16 mouse cellular contexts compared by ENCODE assay signal in genomic region chr8:11394773-11395172, GRCm38 (mm10).
DNase-seq lines count a peak whose midpoint lies in the region; ATAC-seq and TF ChIP-seq lines count a peak whose summit lies in the region.
"Had no signal": no experiment of that assay in that cellular context is flagged by ENCODE, and none has a peak within 500 bp of the region (broad histone marks: within the 10 kb centered on the region; RNA-seq: fewer than 3 reads in every experiment).

No protein-coding gene starts in this region.

- H3K4me1 ChIP-seq in heart, adult 2 months (ENCODE audit: control insufficient read depth, insufficient read depth, low read length) = peaks cover 37% of the 10 kb centered on the region
- H3K4me1 ChIP-seq in kidney, embryonic 16.5 days (ENCODE audit: insufficient read depth, low read length) = peaks cover 41% of the 10 kb centered on the region
- H3K4me1 ChIP-seq in embryonic facial prominence, embryonic 10.5 days = peaks cover 32% of the 10 kb centered on the region
- peaks cover 30% of the 10 kb centered on the region for H3K4me1 ChIP-seq in intestine, embryonic 16.5 days (ENCODE audit: control insufficient read depth, insufficient read depth, low read length)

- H3K27me3 ChIP-seq in heart, adult 2 months (ENCODE audit: control insufficient read depth, insufficient read depth, low read length) = no peaks in the 10 kb centered on the region
- H3K27me3 ChIP-seq in kidney, embryonic 16.5 days (ENCODE audit: insufficient read depth, low read length) = no peaks in the 10 kb centered on the region
- H3K27me3 ChIP-seq in embryonic facial prominence, embryonic 10.5 days (replicated peaks; ENCODE audit: low read depth, poor library complexity, severe bottlenecking) = no peaks in the 10 kb centered on the region
- no peaks in the 10 kb centered on the region for H3K27me3 ChIP-seq in intestine, embryonic 16.5 days (replicated peaks; ENCODE audit: control insufficient read depth, insufficient read depth, low read length)
- H3K27me3 ChIP-seq: limb, embryonic 13.5 days; midbrain, embryonic 13.5 days; Patski had no signal

- peaks cover 24% of the 10 kb centered on the region for H3K36me3 ChIP-seq in heart, adult 2 months (ENCODE audit: control insufficient read depth, insufficient read depth, low read length)
- peaks cover 15% of the 10 kb centered on the region; the same call in 1 of the 2 replicates for H3K36me3 ChIP-seq in kidney, embryonic 16.5 days (ENCODE audit: insufficient read depth, low read length)
- peaks cover 33% of the 10 kb centered on the region; the same call in 1 of the 2 replicates for H3K36me3 ChIP-seq in embryonic facial prominence, embryonic 10.5 days (replicated peaks)
- H3K36me3 ChIP-seq in intestine, embryonic 16.5 days (ENCODE audit: control insufficient read depth, insufficient read depth, low read length) = no peaks in the 10 kb centered on the region
- H3K36me3 ChIP-seq: limb, embryonic 13.5 days; midbrain, embryonic 13.5 days had no signal

- H3K4me3 ChIP-seq in heart, adult 2 months = no peak overlapping the region
- no peak overlapping the region for H3K4me3 ChIP-seq in kidney, embryonic 16.5 days (ENCODE audit: low read length)
- no peak overlapping the region for H3K4me3 ChIP-seq in embryonic facial prominence, embryonic 10.5 days
- H3K4me3 ChIP-seq in intestine, embryonic 16.5 days (ENCODE audit: low read length) = no peak overlapping the region
- H3K4me3 ChIP-seq: forebrain, embryonic 10.5 days; limb, embryonic 13.5 days; midbrain, embryonic 13.5 days; myocyte had no signal

- TF ChIP-seq CTCF in heart, adult 2 months (IDR thresholded peaks at IDR 0.05) = no peak

- WGBS in heart, adult 2 months = 38% methylated on average over 9 of the region's 9 CpGs
- 48% methylated on average over 9 of the region's 9 CpGs for WGBS in kidney, embryonic 16.5 days
- 77% methylated on average over 9 of the region's 9 CpGs for WGBS in embryonic facial prominence, embryonic 10.5 days
- 46% methylated on average over 9 of the region's 9 CpGs for WGBS in intestine, embryonic 16.5 days

- H3K27ac ChIP-seq in heart, adult 2 months = peak overlapping the region; percentile 87
- peak overlapping the region; percentile 88 for H3K27ac ChIP-seq in kidney, embryonic 16.5 days (ENCODE audit: low read length)
- 0 out of 2 replicates have a peak overlapping the region, but pooled peaks have one; percentile 19 for H3K27ac ChIP-seq in embryonic facial prominence, embryonic 10.5 days (replicated peaks)
- H3K27ac ChIP-seq in intestine, embryonic 16.5 days (ENCODE audit: low read length) = peak overlapping the region; percentile 12; the same call in 1 of the 2 replicates
- H3K27ac ChIP-seq: midbrain, embryonic 13.5 days had no signal

- intact Hi-C loops in heart, adult 2 months (cut with DNase I) = no loop called here
- intact Hi-C loops in heart, postnatal 36 days (cut with DNase I) = loop anchor here (2.0 kb wide), 1 partner anchor 14 kb away; no protein-coding TSS in a partner anchor

- DNase-seq in heart, adult 2 months = no peak
- DNase-seq in heart, postnatal 36 days = no peak
- no peak for DNase-seq in kidney, adult 18-20 months
- no peak for DNase-seq in embryonic facial prominence, embryonic 10.5 days (ENCODE audit: low spot score)
- no peak for DNase-seq in layer of hippocampus, postnatal 25 days (ENCODE audit: extremely low spot score in 1 of 2, low spot score in 1 of 2)
- DNase-seq in thymus, postnatal 0 days (ENCODE audit: low spot score) = no peak
- DNase-seq: B cell, adult 2 months; cerebellum, adult 2 months; thymus, postnatal 14 days had no signal

- H3K9me3 ChIP-seq in kidney, embryonic 16.5 days (ENCODE audit: low read length) = peaks cover 4% of the 10 kb centered on the region; the same call in 1 of the 2 replicates
- 0 out of 2 replicates have a peak, but pooled peaks cover 6% of the 10 kb centered on the region for H3K9me3 ChIP-seq in embryonic facial prominence, embryonic 10.5 days
- H3K9me3 ChIP-seq in intestine, embryonic 16.5 days (ENCODE audit: control insufficient read depth, low read length) = no peaks in the 10 kb centered on the region
- H3K9me3 ChIP-seq: forebrain, embryonic 10.5 days had no signal

- no peaks in the 10 kb centered on the region; the same call in 1 of the 2 replicates for H3K79me2 ChIP-seq in heart, adult 2 months (replicated peaks; ENCODE audit: control insufficient read depth, insufficient read depth, low read length)

- no peak overlapping the region for H3K9ac ChIP-seq in heart, adult 2 months (ENCODE audit: low read depth, low read length)
- no peak overlapping the region for H3K9ac ChIP-seq in kidney, embryonic 16.5 days (replicated peaks; ENCODE audit: low read length)
- no peak overlapping the region for H3K9ac ChIP-seq in intestine, embryonic 16.5 days (ENCODE audit: low read depth, low read length)
- H3K9ac ChIP-seq: limb, embryonic 13.5 days; midbrain, embryonic 13.5 days had no signal

- H3K4me2 ChIP-seq in kidney, embryonic 16.5 days (replicated peaks; ENCODE audit: low read depth, low read length) = no peak overlapping the region
- no peak overlapping the region for H3K4me2 ChIP-seq in intestine, embryonic 16.5 days (ENCODE audit: low read depth, low read length)
- H3K4me2 ChIP-seq: limb, embryonic 13.5 days; midbrain, embryonic 13.5 days had no signal

- TF ChIP-seq POLR2A in heart, adult 2 months (IDR thresholded peaks at IDR 0.05; ENCODE audit: insufficient read depth, low read depth, low read length) = no peak

- no peak for ATAC-seq in kidney, embryonic 16.5 days (ENCODE audit: low FRiP score, low TSS enrichment)
- no peak for ATAC-seq in intestine, embryonic 16.5 days
- ATAC-seq: midbrain, embryonic 13.5 days; Patski had no signal

- TF ChIP-seq EP300 in heart, adult 2 months (IDR thresholded peaks at IDR 0.05; ENCODE audit: insufficient read depth, low read depth, low read length) = peak; percentile 62; the same call in 1 of the 2 replicates

Comparison
In these comparisons a context has a peak if more than half of its experiments do, and no peak if none do; other contexts are left out.
1. H3K27ac ChIP-seq: peak in every context shown above with its lines; median percentile 88 in kidney, embryonic 16.5 days; 87 in heart, adult 2 months; 19 in embryonic facial prominence, embryonic 10.5 days; 12 in intestine, embryonic 16.5 days.